Mouse (Mus musculus) v-Abl transformed pro-B cells (cell line): ENCODE data around the gene Cnga1.

Source experiments
- in situ Hi-C, 2 experiments: fragments of 400-800 bp; cut with MboI; formaldehyde crosslinking; loops; one replicate each; pipeline ENCODE4 v1.15.1; 2025; ENCODE audit not compliant: unreplicated experiment in 2 of 2

Gene Cnga1

DNA sequence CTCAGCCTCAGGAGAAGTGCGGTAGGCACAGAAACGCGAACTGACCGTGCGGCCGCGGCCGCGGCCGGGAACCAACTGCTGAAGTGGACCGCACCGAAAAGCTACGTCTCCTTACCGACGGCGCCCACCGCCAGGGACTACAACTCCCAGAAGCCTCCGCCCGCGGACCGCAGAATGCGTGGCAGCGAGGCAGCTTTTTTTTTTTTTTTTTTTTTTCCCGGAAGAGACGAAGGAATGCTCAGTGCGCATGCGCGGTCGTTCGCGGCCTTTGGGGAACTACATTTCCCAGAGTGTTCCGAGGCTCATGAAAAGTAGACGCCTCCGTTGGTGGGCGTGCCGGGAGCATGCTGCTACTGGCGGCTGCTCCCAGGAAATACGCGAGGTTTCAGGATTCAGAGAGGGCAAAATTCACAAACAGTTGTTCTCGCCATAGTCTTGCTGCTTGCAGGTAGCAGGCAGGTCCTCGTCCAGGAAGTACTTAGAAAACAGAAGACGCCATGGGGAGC is 84.5 kb downstream of the Cnga1 start, which contains the start of gene Nfxl1:
Gene Nfxl1, minus strand, starts transcription at position 141 of the 506 bp plus-strand sequence.
- in situ Hi-C loops = loop anchor here (10.0 to 25.0 kb wide), 3 partner anchors 335 to 397 kb away; partner anchors contain the start of gene Commd8 (in 1 of the 2)

DNA sequence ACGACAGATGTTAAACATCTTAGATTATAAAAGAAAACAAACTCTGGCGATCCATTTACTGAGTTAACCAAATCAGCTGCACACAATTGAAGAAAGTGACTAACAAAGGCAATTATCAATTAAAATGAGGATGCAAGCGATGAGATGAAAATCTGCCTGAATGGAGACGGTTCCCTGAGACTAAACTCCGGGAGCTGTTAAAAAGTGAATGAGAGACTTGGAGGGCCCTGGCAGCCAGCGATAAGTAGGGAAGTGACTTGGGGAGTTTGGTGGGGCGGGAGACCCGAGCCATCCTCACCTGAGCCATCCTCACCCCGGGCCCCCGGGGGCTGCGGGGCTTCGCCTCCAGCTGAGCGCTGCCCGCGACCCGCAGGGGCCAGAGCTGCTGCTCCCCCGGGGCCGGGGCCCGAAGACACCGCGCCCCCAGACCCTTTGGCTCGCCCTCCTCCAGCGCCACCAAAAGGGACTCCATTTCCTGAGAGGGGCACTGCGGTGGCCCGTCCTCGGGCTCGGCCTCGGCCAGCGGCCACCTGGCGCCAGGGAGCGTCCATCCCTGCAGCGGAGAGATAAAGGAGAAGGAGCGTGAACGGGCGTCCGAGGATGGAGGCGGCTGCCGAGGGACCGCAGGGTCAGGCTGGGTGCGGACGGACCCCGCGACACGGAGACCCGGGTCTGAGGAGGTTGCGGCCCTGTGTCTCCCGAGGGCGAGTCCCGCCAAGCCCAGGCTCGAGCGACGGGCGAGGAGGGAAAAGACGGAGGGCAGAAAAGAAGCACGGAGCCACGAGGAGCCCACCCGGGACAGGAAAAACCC is 85.2 kb downstream of the Cnga1 start:
- in situ Hi-C loops = loop anchor here (25.0 kb wide), 2 partner anchors 372 to 397 kb away; partner anchors contain the start of gene Commd8 (in 1 of the 2)

DNA sequence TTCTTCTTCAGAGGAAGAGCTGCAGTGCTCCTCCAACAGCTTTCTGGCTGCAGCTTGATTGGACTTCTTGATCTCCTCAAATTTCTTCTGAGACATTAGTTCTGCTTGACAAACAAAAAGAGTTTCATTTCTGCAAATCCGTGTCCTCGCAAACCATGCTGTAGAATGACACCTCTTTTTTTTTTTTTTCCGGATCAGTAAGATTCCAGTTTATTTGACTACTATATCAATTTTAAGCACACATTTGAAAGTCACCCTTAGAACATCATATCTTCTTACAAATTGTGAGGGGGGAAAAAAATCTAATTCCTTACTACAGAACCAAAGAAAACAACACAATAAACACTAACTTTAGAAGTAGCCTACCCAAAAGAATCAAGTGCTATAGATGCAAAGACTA is 87.8 kb downstream of the Cnga1 start:
- in situ Hi-C loops = loop anchor here (25.0 kb wide), 2 partner anchors 369 to 394 kb away; partner anchors contain the start of gene Commd8 (in 1 of the 2)
